Comparison of ENCODE assay signal across 22 mouse cellular contexts in genomic region chr7:126353994-126354365, GRCm38 (mm10). TPM values are rescaled to one million over a fixed set of nuclear protein-coding genes. Genes with fewer than 3 reads are reported as not detected.
DNase-seq lines count a peak whose midpoint lies in the region; ATAC-seq and TF ChIP-seq lines count a peak whose summit lies in the region.
"Had no signal": no experiment of that assay in that cellular context is flagged by ENCODE, and none has a peak within 500 bp of the region (broad histone marks: within the 10 kb centered on the region; RNA-seq: fewer than 3 reads in every experiment).

No protein-coding gene starts in this region.

- no peak for TF ChIP-seq EP300 in MEL (IDR thresholded peaks at IDR 0.05; ENCODE audit: low read depth in 1 of 2, low read length in 2 of 2)

- H3K27me3 ChIP-seq in megakaryocyte, embryonic 14.5 days (replicated peaks), result no peaks in the 10 kb centered on the region
- H3K27me3 ChIP-seq in thymus, adult 2 months (ENCODE audit: control insufficient read depth, insufficient read depth, low read length), result no peaks in the 10 kb centered on the region
- H3K27me3 ChIP-seq in MEL (ENCODE audit: control insufficient read depth in 1 of 2, insufficient read depth in 2 of 2, low read length in 2 of 2), result no peaks in the 10 kb centered on the region

- no peak for TF ChIP-seq CTCF in thymus, adult 2 months (IDR thresholded peaks at IDR 0.05; ENCODE audit: borderline replicate concordance, control insufficient read depth, extremely low read depth, insufficient read depth, low read length, poor library complexity)
- TF ChIP-seq CTCF in MEL (IDR thresholded peaks at IDR 0.05 in 2 of 3, conservative IDR thresholded peaks at IDR 0.05 in 1 of 3; ENCODE audit: control insufficient read depth in 1 of 3, insufficient read depth in 1 of 3, low read depth in 2 of 3, low read length in 3 of 3, poor library complexity in 1 of 3, severe bottlenecking in 1 of 3), result no peak

- DNase-seq in thymus, adult 2 months, result no peak
- no peak for DNase-seq in thymus, postnatal 10 days (ENCODE audit: low spot score in 2 of 2)
- no peak for DNase-seq in MEL (ENCODE audit: low read depth, low spot score)
- DNase-seq in MN1 (ENCODE audit: low spot score), result no peak
- DNase-seq: adrenal gland, adult 2 months; adrenal gland, adult 8-10 months; adrenal gland, postnatal 10 days; adrenal gland, postnatal 14 days; adrenal gland, postnatal 25 days; adrenal gland, postnatal 36 days; B cell, adult 2 months; cerebellum, adult 11 months; cerebellum, adult 11-12 months; cerebellum, adult 18-20 months; cerebellum, adult 2 months; cerebellum, adult 8-10 months had no signal

- peak overlapping the region; percentile 82 for H3K9ac ChIP-seq in MEL (ENCODE audit: control insufficient read depth, low read depth, low read length, poor library complexity, severe bottlenecking)

- H3K27ac ChIP-seq in thymus, adult 2 months (ENCODE audit: control insufficient read depth, insufficient read depth, low read length), result peak overlapping the region; percentile 62
- peak overlapping the region; percentile 99 for H3K27ac ChIP-seq in MEL (ENCODE audit: control insufficient read depth, low read depth, low read length)

- WGBS in thymus, adult 2 months, result 49% methylated on average over 3 of the region's 3 CpGs

- no peak for ATAC-seq in megakaryocyte, adult 5-6 weeks (ENCODE audit: poor library complexity, severe bottlenecking)
- ATAC-seq: activated CD4-positive, CD25-positive, alpha-beta regulatory T cell, adult 4 months; CD4-positive, CD25-positive, alpha-beta regulatory T cell, adult 4 months; Patski had no signal

- peaks cover 3% of the 10 kb centered on the region for H3K36me3 ChIP-seq in megakaryocyte, embryonic 14.5 days (replicated peaks; ENCODE audit: low read length)
- H3K36me3 ChIP-seq in thymus, adult 2 months (ENCODE audit: control insufficient read depth, insufficient read depth, low read length), result no peaks in the 10 kb centered on the region
- peaks cover 0 to 23% of the 10 kb centered on the region in 2 experiments; a peak in 2 of 4 replicates for H3K36me3 ChIP-seq in MEL (ENCODE audit: control insufficient read depth in 1 of 2, insufficient read depth in 2 of 2, low read length in 2 of 2)
- H3K36me3 ChIP-seq: G1E had no signal

- no peak for TF ChIP-seq RAD21 in MEL (IDR thresholded peaks at IDR 0.05; ENCODE audit: low read depth, low read length)

- peak overlapping the region; percentile 88 for H3K4me3 ChIP-seq in megakaryocyte, embryonic 14.5 days (replicated peaks)
- H3K4me3 ChIP-seq in thymus, adult 2 months (ENCODE audit: control insufficient read depth, insufficient read depth, low read length), result no peak overlapping the region; the same call in 1 of the 2 replicates
- H3K4me3 ChIP-seq in MEL (ENCODE audit: control insufficient read depth in 1 of 2, insufficient read depth in 1 of 2, low read depth in 2 of 2, low read length in 2 of 2), result peak overlapping the region; percentile 48 to 58

- H3K9me3 ChIP-seq in megakaryocyte, embryonic 14.5 days, result no peaks in the 10 kb centered on the region
- H3K9me3 ChIP-seq in MEL (replicated peaks; ENCODE audit: insufficient read depth, low read length), result no peaks in the 10 kb centered on the region
- H3K9me3 ChIP-seq: G1E had no signal

- peaks cover 84% of the 10 kb centered on the region for H3K4me1 ChIP-seq in megakaryocyte, embryonic 14.5 days
- peaks cover 56% of the 10 kb centered on the region for H3K4me1 ChIP-seq in thymus, adult 2 months (replicated peaks; ENCODE audit: control insufficient read depth, insufficient read depth, low read length)
- peaks cover 5 to 30% of the 10 kb centered on the region in 2 experiments for H3K4me1 ChIP-seq in MEL (ENCODE audit: control insufficient read depth in 1 of 2, insufficient read depth in 2 of 2, low read length in 2 of 2)

- no peaks in the 10 kb centered on the region; the same call in 1 of the 2 replicates for H3K79me2 ChIP-seq in MEL (ENCODE audit: control insufficient read depth, insufficient read depth, low read length, poor library complexity)

- TF ChIP-seq POLR2A in thymus, adult 2 months (IDR thresholded peaks at IDR 0.05; ENCODE audit: control insufficient read depth, extremely low read depth, insufficient read depth, low read length, poor library complexity), result no peak
- TF ChIP-seq POLR2A in MEL (IDR thresholded peaks at IDR 0.05; ENCODE audit: control insufficient read depth in 1 of 2, insufficient read depth in 1 of 2, low read depth in 1 of 2, low read length in 2 of 2, poor library complexity in 1 of 2), result no peak

TF ChIP-seq in MEL, 35 proteins besides CTCF, POLR2A, EP300 and RAD21:
- TF ChIP-seq CHD1 (IDR thresholded peaks at IDR 0.05; ENCODE audit: low read depth, low read length) (peak; percentile 32; the same call in 1 of the 2 replicates), GABPA (IDR thresholded peaks at IDR 0.05; ENCODE audit: low read depth, low read length) (no peak), NELFE (IDR thresholded peaks at IDR 0.05; ENCODE audit: low read depth, low read length) (no peak), ZNF384 (IDR thresholded peaks at IDR 0.05; ENCODE audit: low read depth, low read length) (no peak), SIN3A (IDR thresholded peaks at IDR 0.05; ENCODE audit: low read length) (no peak), TBP (IDR thresholded peaks at IDR 0.05; ENCODE audit: low read depth, low read length) (no peak), UBTF (IDR thresholded peaks at IDR 0.05; ENCODE audit: borderline replicate concordance, insufficient read depth, low read depth, low read length) (no peak), ETS1 (IDR thresholded peaks at IDR 0.05; ENCODE audit: low read depth, low read length) (no peak), MYC (IDR thresholded peaks at IDR 0.05; ENCODE audit: low read depth, low read length) (no peak), MYB (IDR thresholded peaks at IDR 0.05; ENCODE audit: low read depth, low read length) (no peak), POLR2AphosphoS2 (IDR thresholded peaks at IDR 0.05; ENCODE audit: low read length) (no peak), JUND (IDR thresholded peaks at IDR 0.05; ENCODE audit: low read depth, low read length) (peak; percentile 95), MAFK (IDR thresholded peaks at IDR 0.05; ENCODE audit: borderline replicate concordance, low read depth, low read length) (no peak), MAZ (IDR thresholded peaks at IDR 0.05; ENCODE audit: low read depth, low read length) (no peak), GATA1 (IDR thresholded peaks at IDR 0.05; ENCODE audit: low read depth, low read length) (no peak), BHLHE40 (IDR thresholded peaks at IDR 0.05; ENCODE audit: borderline replicate concordance, low read depth, low read length) (no peak), KAT2A (conservative IDR thresholded peaks at IDR 0.05; ENCODE audit: low read depth, low read length) (no peak), HCFC1 (IDR thresholded peaks at IDR 0.05; ENCODE audit: low read depth, low read length) (no peak), MAX (IDR thresholded peaks at IDR 0.05; ENCODE audit: low read length) (peak; percentile 4; the same call in 1 of the 2 replicates)

RNA-seq across cellular contexts. Expression of gene Lat, which starts 15.4 kb away (rescaled TPM):
- 715 and 927 TPM in 2 replicates for polyA plus RNA-seq in megakaryocyte, embryonic 14.5 days (2012; ENCODE audit: insufficient read depth, low replicate concordance)
- total RNA-seq in megakaryocyte, adult 5-6 weeks (2015), result 3.2 and 7.3 TPM in 2 replicates
- total RNA-seq in megakaryocyte, adult 5-6 weeks (2017), result 3.3 and 6.3 TPM in 2 replicates
- 2,604 and 2,615 TPM in 2 replicates for polyA plus RNA-seq in thymus, adult 2 months (2012; rRNA removed)
- 0.62 and 0.75 TPM in 2 replicates for total RNA-seq in MEL (2012; rRNA removed)
- polyA plus RNA-seq in MEL (2012; ENCODE audit: insufficient read depth in 1 of 2, insufficient read length in 2 of 2, low read depth in 1 of 2, low replicate concordance in 2 of 2, missing spikeins in 1 of 2), result 1 to 10 TPM in 1 of 2 experiments, not detected in 1; 1.2 TPM

RNA-seq across cellular contexts. Expression of gene Spns1, which starts 23.3 kb away (rescaled TPM):
- polyA plus RNA-seq in megakaryocyte, embryonic 14.5 days (2012; ENCODE audit: insufficient read depth, low replicate concordance), result 74.6 and 153 TPM in 2 replicates
- total RNA-seq in megakaryocyte, adult 5-6 weeks (2015), result 7.9 and 11.5 TPM in 2 replicates
- total RNA-seq in megakaryocyte, adult 5-6 weeks (2017), result 6.8 and 10.6 TPM in 2 replicates
- 457 and 489 TPM in 2 replicates for polyA plus RNA-seq in thymus, adult 2 months (2012; rRNA removed)
- total RNA-seq in MEL (2012; rRNA removed), result 28.9 and 33.3 TPM in 2 replicates
- 10 to 100 TPM in 1 of 2 experiments, not detected in 1; 81.6 TPM for polyA plus RNA-seq in MEL (2012; ENCODE audit: insufficient read depth in 1 of 2, insufficient read length in 2 of 2, low read depth in 1 of 2, low replicate concordance in 2 of 2, missing spikeins in 1 of 2)

RNA-seq across cellular contexts. Expression of gene Nfatc2ip, which starts 42.6 kb away (rescaled TPM):
- polyA plus RNA-seq in megakaryocyte, embryonic 14.5 days (2012; ENCODE audit: insufficient read depth, low replicate concordance), result 0.79 TPM in 1 of 2 replicates, not detected in the other
- total RNA-seq in megakaryocyte, adult 5-6 weeks (2015), result 10.1 and 11.7 TPM in 2 replicates
- total RNA-seq in megakaryocyte, adult 5-6 weeks (2017), result 13.9 and 16.6 TPM in 2 replicates
- 24.3 and 28.6 TPM in 2 replicates for polyA plus RNA-seq in thymus, adult 2 months (2012; rRNA removed)
- total RNA-seq in MEL (2012; rRNA removed), result 6.3 and 7.9 TPM in 2 replicates
- polyA plus RNA-seq in MEL (2012; ENCODE audit: insufficient read depth in 1 of 2, insufficient read length in 2 of 2, low read depth in 1 of 2, low replicate concordance in 2 of 2, missing spikeins in 1 of 2), result 10 to 100 TPM in 1 of 2 experiments, not detected in 1; 13.0 TPM

Comparison
In these comparisons a context has a peak if more than half of its experiments do, and no peak if none do; other contexts are left out.
1. RNA of gene Lat, which starts 15.4 kb away (polyA plus RNA-seq): 2,604 to 2,615 TPM in thymus, adult 2 months and 715 to 927 TPM in megakaryocyte, embryonic 14.5 days; 1.2 TPM in MEL; every median in the first group is over 100 times any median in the second.